Mouse (Mus musculus) olfactory bulb, adult 2 months (tissue): ENCODE measurements at regions not wholly inside any gene's neighbourhood (a gene's known extent, or its start where the extent isn't known, plus 50 kb on each side); places are given as distances from the start of the nearest gene placed in this dataset.

Experiments
- H3K27ac ChIP-seq: fragments of 200-500 bp; 2 replicates; pipeline ENCODE4 v1.5.1; 2012; ENCODE audit warnings: low read depth, low read length; ENCODE audit not compliant: insufficient read depth
- H3K4me1 ChIP-seq: fragments of 200-500 bp; 2 replicates; pipeline ENCODE4 v1.6.1; 2012; ENCODE audit warnings: low read length; ENCODE audit not compliant: control insufficient read depth, insufficient read depth
- H3K4me3 ChIP-seq: fragments of 200-500 bp; 2 replicates; pipeline ENCODE4 v1.5.1; 2012; ENCODE audit warnings: mild to moderate bottlenecking, low read depth, low read length, moderate library complexity; ENCODE audit not compliant: insufficient read depth
- CTCF ChIP-seq: fragments of 200-500 bp; IDR thresholded peaks from 2 replicates; pipeline ENCODE4 v1.5.1; 2012; ENCODE audit warnings: low read depth, mild to moderate bottlenecking, low read length, moderate library complexity; ENCODE audit not compliant: insufficient read depth
- POLR2A ChIP-seq: fragments of 200-500 bp; IDR thresholded peaks from 2 replicates; pipeline ENCODE4 v1.6.1; 2012; ENCODE audit warnings: mild to moderate bottlenecking, low read depth, low read length, moderate library complexity; ENCODE audit not compliant: insufficient read depth
- WGBS: fragments of 180-500 bp; shearing (Covaris S2); methylation state at CpG from one replicate; pipeline ENCODE4 v1.1.7; 2018; 5-methylcytosine and 5-hydroxymethylcytosine counted together

DNA sequence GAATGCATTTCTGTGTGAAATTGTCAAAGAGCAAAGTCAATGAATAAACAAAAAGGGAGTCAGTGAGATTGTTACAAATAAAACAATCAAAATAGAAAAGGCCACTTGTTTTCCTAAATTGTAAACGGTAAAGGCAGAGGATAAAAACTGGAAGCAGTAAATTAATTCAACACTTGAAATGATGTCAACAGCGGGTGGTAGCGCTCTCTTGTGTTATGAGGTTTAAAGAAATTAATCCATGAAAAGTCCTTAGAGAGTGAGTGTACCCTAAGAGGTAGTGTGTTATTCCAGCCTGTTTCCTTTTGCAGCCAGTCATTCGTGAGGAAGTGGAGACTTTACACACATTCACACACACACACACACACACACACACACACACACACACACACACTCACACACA lies 73.2 kb upstream of the Zc3h12c start:
- peaks cover 2% of the 10 kb centered on the region; the same call in 1 of the 2 replicates for H3K4me1 ChIP-seq
- TF ChIP-seq CTCF (no peak), POLR2A (no peak)
- H3K4me3 ChIP-seq: no peak overlapping the region
- 63% methylated on average over 4 of the region's 4 CpGs for WGBS
- H3K27ac ChIP-seq: no peak overlapping the region

DNA sequence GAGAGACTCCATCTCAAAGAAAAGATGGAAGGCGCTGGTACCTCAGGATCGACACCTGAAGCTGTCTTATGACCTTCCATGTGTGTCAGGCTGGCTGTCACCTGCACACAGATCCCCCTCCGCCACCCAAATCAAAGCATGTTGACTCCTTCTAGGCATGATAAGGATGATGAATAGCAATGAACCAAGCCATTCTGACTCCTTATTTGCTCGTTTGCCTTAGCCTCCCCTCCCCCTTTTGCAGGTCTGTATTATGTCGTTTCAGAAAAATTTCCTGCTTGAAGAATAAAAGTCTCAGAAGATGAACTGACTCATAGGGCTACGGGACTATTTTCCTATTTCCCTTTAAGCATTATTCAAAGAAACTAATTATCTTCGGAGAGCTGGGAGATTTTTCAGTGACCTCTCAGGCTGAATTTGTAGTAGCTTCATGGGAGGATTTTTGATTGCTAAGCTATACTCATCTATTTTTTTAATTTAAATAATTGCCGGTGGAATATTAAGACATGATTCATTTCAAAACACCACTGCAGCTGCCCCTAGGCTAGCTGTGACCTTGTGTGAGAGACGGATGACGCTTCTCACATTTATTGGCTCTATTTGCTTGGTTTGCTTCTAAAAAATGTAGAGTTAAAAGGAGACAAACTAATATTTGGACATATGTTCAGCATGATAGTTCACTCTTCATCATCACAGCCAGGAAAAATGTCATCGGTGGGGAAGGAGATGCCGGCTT lies 72.4 kb upstream of the Zc3h12c start:
- TF ChIP-seq POLR2A (no peak), CTCF (no peak)
- no peak overlapping the region for H3K4me3 ChIP-seq
- H3K27ac ChIP-seq: no peak overlapping the region
- peaks cover 2% of the 10 kb centered on the region; the same call in 1 of the 2 replicates for H3K4me1 ChIP-seq
- WGBS: 68% methylated on average over 12 of the region's 12 CpGs

DNA sequence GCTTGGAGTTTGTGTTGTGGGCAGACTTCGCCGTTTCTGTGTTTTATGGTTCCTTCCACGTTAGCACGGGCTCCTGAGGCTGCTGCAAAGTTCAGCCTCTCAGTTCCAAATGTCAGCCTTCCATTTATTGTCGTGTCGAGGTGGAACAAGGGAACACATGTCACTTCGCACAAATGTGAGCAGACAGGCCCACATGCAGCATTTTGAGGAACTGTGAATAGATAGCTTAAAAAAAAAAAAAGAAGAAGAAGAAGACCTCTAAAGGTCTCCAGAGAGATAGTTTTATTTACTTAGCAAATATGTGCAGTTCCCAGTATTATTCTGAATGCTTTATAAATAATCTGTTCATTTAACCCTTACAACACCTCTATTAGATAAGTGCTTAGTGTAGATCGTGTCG lies 66.4 kb upstream of the Zc3h12c start:
- 78% methylated on average over 9 of the region's 9 CpGs for whole genome bisulfite sequencing
- Histone ChIP-seq H3K4me3 (no peak overlapping the region), H3K27ac (no peak overlapping the region), H3K4me1 (no peaks in the 10 kb centered on the region)
- TF ChIP-seq POLR2A (no peak), CTCF (no peak)

DNA sequence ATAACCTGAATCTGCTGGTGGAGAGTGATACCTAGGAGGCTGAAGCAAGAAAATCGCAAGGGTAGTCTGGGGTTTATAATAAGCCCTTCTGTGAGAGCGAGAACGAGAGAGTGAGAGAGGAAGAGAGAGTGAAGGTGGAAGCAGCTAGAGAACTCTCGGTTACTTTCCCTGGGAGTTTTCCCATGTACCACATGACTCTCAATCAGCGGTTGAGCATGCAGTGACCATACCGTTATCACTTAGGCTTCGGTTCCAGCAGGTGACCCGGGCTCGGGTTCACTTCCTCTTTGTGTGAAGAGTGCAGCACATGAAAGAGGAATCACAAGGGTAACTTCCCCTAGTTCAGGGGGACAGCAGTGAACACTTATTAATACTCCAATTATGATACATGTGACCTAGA lies 61.2 kb upstream of the Zc3h12c start:
- TF ChIP-seq CTCF: no peak
- TF ChIP-seq POLR2A: no peak
- no peak overlapping the region for H3K4me3 ChIP-seq
- WGBS: 86% methylated on average over 9 of the region's 9 CpGs

DNA sequence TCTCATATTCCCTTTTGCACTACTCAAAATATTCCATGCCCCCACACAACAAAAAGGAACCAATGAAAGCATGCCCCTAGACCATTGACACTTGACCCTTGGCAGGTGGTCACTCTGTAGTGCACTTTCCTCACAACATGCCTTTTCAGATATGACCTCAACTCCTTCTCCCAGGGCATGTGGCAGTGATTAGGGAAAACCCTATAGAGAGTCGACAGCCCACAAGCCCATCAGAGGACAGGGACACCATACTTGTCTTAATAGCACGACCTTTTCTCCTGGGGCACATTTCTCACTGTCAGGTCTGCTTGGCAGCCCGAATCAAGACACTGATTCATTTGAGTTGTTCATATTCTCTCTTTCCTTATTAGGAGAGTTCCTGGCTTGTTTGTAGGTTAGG lies 57.3 kb upstream of the Zc3h12c start:
- WGBS: 88% methylated on average over 3 of the region's 3 CpGs
- H3K4me1 ChIP-seq: peaks cover 3% of the 10 kb centered on the region; the same call in 1 of the 2 replicates
- no peak overlapping the region for H3K27ac ChIP-seq
- TF ChIP-seq CTCF: no peak
- TF ChIP-seq POLR2A: no peak
- H3K4me3 ChIP-seq: no peak overlapping the region

More for the DNA sequence above, 61.2 kb upstream of the Zc3h12c start:
- Histone ChIP-seq H3K27ac (no peak overlapping the region), H3K4me1 (no peaks in the 10 kb centered on the region)

DNA sequence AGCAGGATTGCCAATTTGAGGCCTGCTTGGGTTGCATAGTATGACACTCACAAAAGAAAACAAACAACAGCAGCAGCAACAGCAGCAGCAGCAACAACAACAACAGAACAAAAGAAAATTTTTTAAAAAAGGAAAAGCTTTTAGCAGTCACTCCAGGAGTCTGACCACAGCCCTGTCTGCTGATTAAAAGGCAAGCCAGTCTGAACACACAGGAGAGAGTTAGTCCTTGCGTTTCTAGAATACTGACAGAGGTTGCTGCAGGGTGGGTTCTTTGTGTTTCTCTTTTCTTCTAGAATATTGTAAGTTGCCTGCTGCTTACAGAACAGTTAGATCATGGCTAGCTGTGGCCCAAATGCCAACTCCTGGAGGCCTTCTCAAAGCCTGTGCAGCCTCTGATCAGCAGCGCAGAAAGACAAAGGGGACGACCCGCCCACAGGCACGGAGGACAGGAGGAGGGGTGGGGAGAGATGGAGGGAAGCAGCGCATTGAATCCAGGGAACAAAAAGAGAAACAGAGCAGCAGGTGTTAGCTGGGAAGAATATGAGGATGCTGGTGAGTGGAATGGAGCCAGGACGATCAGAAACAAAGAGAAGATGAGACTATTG lies 55.2 kb upstream of the Zc3h12c start:
- no peak for TF ChIP-seq POLR2A
- TF ChIP-seq CTCF: no peak
- H3K27ac ChIP-seq: no peak overlapping the region
- peak overlapping the region; percentile 28 for H3K4me3 ChIP-seq
- H3K4me1 ChIP-seq: peaks cover 3% of the 10 kb centered on the region; the same call in 1 of the 2 replicates
- WGBS: 12% methylated on average over 7 of the region's 7 CpGs
